Mouse (Mus musculus) layer of hippocampus, postnatal 25 days (tissue): ENCODE data around the gene Ncam1. TPM values are rescaled to one million over a fixed set of nuclear protein-coding genes. Genes with fewer than 3 reads are reported as not detected.

Experiments used
- DNase-seq, 2 experiments: peaks; one replicate each; pipeline ENCODE4 v3.0.0; 2022; ENCODE audit warnings: mixed read lengths in 2 of 2, low spot score in 1 of 2; ENCODE audit errors: extremely low spot score in 1 of 2
- total RNA-seq, 2 experiments: library from RNA; stranded (reverse); gene quantifications; 2 replicates each; pipeline ENCODE4 v1.2.3; 2021

Gene Ncam1
- total RNA-seq, 2 experiments from 2014 or later: 302 to 334 TPM

GRCm38 (mm10) chr9:49632591-49632990, 166.1 kb downstream of the Ncam1 start:
- DNase-seq: no peak

GRCm38 (mm10) chr9:49630336-49630735, 168.4 kb downstream of the Ncam1 start:
- no peak for DNase-seq

GRCm38 (mm10) chr9:49624910-49625309, 173.8 kb downstream of the Ncam1 start:
- DNase-seq: no peak

GRCm38 (mm10) chr9:49623934-49624505, 174.7 kb downstream of the Ncam1 start:
- no peak for DNase-seq

GRCm38 (mm10) chr9:49622928-49623676, 175.6 kb downstream of the Ncam1 start:
- no peak for DNase-seq

- no peak for DNase-seq
These were observed 177.0 kb downstream of the Ncam1 start for GRCm38 (mm10) chr9:49621691-49622090.

GRCm38 (mm10) chr9:49618699-49619392, 179.9 kb downstream of the Ncam1 start:
- DNase-seq: no peak

- DNase-seq: no peak
These were observed 180.5 kb downstream of the Ncam1 start for GRCm38 (mm10) chr9:49618266-49618665.

GRCm38 (mm10) chr9:49617216-49617615, 181.5 kb downstream of the Ncam1 start:
- DNase-seq: peak in 1 of 2 experiments; percentile 52

GRCm38 (mm10) chr9:49612387-49612786, 186.3 kb downstream of the Ncam1 start:
- no peak for DNase-seq

- no peak for DNase-seq
These were observed 190.5 kb downstream of the Ncam1 start for GRCm38 (mm10) chr9:49608191-49608590.

GRCm38 (mm10) chr9:49606717-49607116, 192.0 kb downstream of the Ncam1 start:
- DNase-seq: no peak

- no peak for DNase-seq
These were observed 192.4 kb downstream of the Ncam1 start for GRCm38 (mm10) chr9:49606317-49606716.

- no peak for DNase-seq
These were observed 192.9 kb downstream of the Ncam1 start for GRCm38 (mm10) chr9:49605791-49606190.

GRCm38 (mm10) chr9:49605351-49605750, 193.4 kb downstream of the Ncam1 start:
- DNase-seq: no peak

- DNase-seq: no peak
These were observed 197.5 kb downstream of the Ncam1 start for GRCm38 (mm10) chr9:49601215-49601614.

GRCm38 (mm10) chr9:49595635-49596348, 202.9 kb downstream of the Ncam1 start:
- no peak for DNase-seq

- no peak for DNase-seq
These were observed 203.7 kb downstream of the Ncam1 start for GRCm38 (mm10) chr9:49594876-49595634.

- DNase-seq: no peak
These were observed 204.7 kb downstream of the Ncam1 start for GRCm38 (mm10) chr9:49593951-49594536.

- no peak for DNase-seq
These were observed 206.7 kb downstream of the Ncam1 start for GRCm38 (mm10) chr9:49592006-49592405.
